Comparison of ENCODE assay signal across 8 mouse cellular contexts in genomic region chr2:30495000-30495908, GRCm38 (mm10). TPM values are rescaled to one million over a fixed set of nuclear protein-coding genes. Genes with fewer than 3 reads are reported as not detected.
DNase-seq lines count a peak whose midpoint lies in the region; ATAC-seq lines count a peak whose summit lies in the region.

No protein-coding gene starts in this region.

- peak overlapping the region; percentile 56 for H3K4me2 ChIP-seq in heart, embryonic 11.5 days
- H3K4me2 ChIP-seq in embryonic facial prominence, embryonic 11.5 days (ENCODE audit: low read depth, low read length): no peak overlapping the region; the same call in 1 of the 2 replicates
- no peak overlapping the region; the same call in 1 of the 2 replicates for H3K4me2 ChIP-seq in hindbrain, embryonic 14.5 days (replicated peaks)

- ATAC-seq in heart, embryonic 11.5 days (replicated peaks; ENCODE audit: insufficient number of reproducible peaks, low FRiP score, low TSS enrichment): no peak
- ATAC-seq in embryonic facial prominence, embryonic 11.5 days (replicated peaks; ENCODE audit: insufficient number of reproducible peaks, low FRiP score, low TSS enrichment, low read depth): peak; percentile 52
- ATAC-seq in hindbrain, embryonic 14.5 days (ENCODE audit: low FRiP score): peak; percentile 46; the same call in 1 of the 2 replicates

- 77% methylated on average over 8 of the region's 8 CpGs for WGBS in heart, embryonic 11.5 days (ENCODE audit: insufficient replicate concordance)
- WGBS in embryonic facial prominence, embryonic 11.5 days: 77% methylated on average over 8 of the region's 8 CpGs
- 77% methylated on average over 8 of the region's 8 CpGs for WGBS in hindbrain, embryonic 14.5 days
- 78% methylated on average over 8 of the region's 8 CpGs for WGBS in midbrain, embryonic 10.5 days

- peaks cover 6% of the 10 kb centered on the region; the same call in 1 of the 2 replicates for H3K4me1 ChIP-seq in heart, embryonic 11.5 days (ENCODE audit: control insufficient read depth, insufficient read depth, low read length)
- H3K4me1 ChIP-seq in embryonic facial prominence, embryonic 11.5 days (ENCODE audit: control insufficient read depth, insufficient read depth, low read length): no peaks in the 10 kb centered on the region
- H3K4me1 ChIP-seq in hindbrain, embryonic 14.5 days (replicated peaks; ENCODE audit: control insufficient read depth, insufficient read depth, low read length): peaks cover 6% of the 10 kb centered on the region; the same call in 1 of the 2 replicates
- H3K4me1 ChIP-seq in midbrain, embryonic 10.5 days: peaks cover 13% of the 10 kb centered on the region

- H3K4me3 ChIP-seq in heart, embryonic 11.5 days (ENCODE audit: low read depth, low read length): peak overlapping the region; percentile 18; the same call in 1 of the 2 replicates
- no peak overlapping the region; the same call in 1 of the 2 replicates for H3K4me3 ChIP-seq in embryonic facial prominence, embryonic 11.5 days (ENCODE audit: low read depth, low read length)
- H3K4me3 ChIP-seq in hindbrain, embryonic 14.5 days (replicated peaks; ENCODE audit: low read length): no peak overlapping the region; the same call in 1 of the 2 replicates
- peak overlapping the region; percentile 51 for H3K4me3 ChIP-seq in midbrain, embryonic 10.5 days

- H3K27me3 ChIP-seq in heart, embryonic 11.5 days (ENCODE audit: control insufficient read depth, insufficient read depth, low read length): no peaks in the 10 kb centered on the region
- no peaks in the 10 kb centered on the region for H3K27me3 ChIP-seq in embryonic facial prominence, embryonic 11.5 days (ENCODE audit: control insufficient read depth, insufficient read depth, low read length)
- H3K27me3 ChIP-seq in hindbrain, embryonic 14.5 days (ENCODE audit: control insufficient read depth, insufficient read depth, low read length): no peaks in the 10 kb centered on the region
- no peaks in the 10 kb centered on the region for H3K27me3 ChIP-seq in midbrain, embryonic 10.5 days (ENCODE audit: low read depth, poor library complexity, severe bottlenecking)

- no peaks in the 10 kb centered on the region; the same call in 1 of the 2 replicates for H3K9me3 ChIP-seq in heart, embryonic 11.5 days (replicated peaks; ENCODE audit: control insufficient read depth, low read length)
- H3K9me3 ChIP-seq in embryonic facial prominence, embryonic 11.5 days (replicated peaks; ENCODE audit: control insufficient read depth, low read length): no peaks in the 10 kb centered on the region
- no peaks in the 10 kb centered on the region for H3K9me3 ChIP-seq in hindbrain, embryonic 14.5 days (ENCODE audit: control insufficient read depth, low read length)
- H3K9me3 ChIP-seq in midbrain, embryonic 10.5 days (replicated peaks): peaks cover 5% of the 10 kb centered on the region; the same call in 1 of the 2 replicates

- no peak overlapping the region for H3K27ac ChIP-seq in heart, embryonic 11.5 days (ENCODE audit: low read depth, low read length)
- no peak overlapping the region for H3K27ac ChIP-seq in embryonic facial prominence, embryonic 11.5 days (replicated peaks; ENCODE audit: low read depth, low read length)
- no peak overlapping the region for H3K27ac ChIP-seq in hindbrain, embryonic 14.5 days
- H3K27ac ChIP-seq in midbrain, embryonic 10.5 days (replicated peaks): peak overlapping the region; percentile 85

- H3K9ac ChIP-seq in heart, embryonic 11.5 days (ENCODE audit: low read depth, low read length): no peak overlapping the region
- no peak overlapping the region for H3K9ac ChIP-seq in embryonic facial prominence, embryonic 11.5 days (replicated peaks; ENCODE audit: low read length)
- no peak overlapping the region for H3K9ac ChIP-seq in hindbrain, embryonic 14.5 days

- no peak for DNase-seq in heart, postnatal 4 days
- DNase-seq in embryonic facial prominence, embryonic 11.5 days (ENCODE audit: low spot score): no peak
- no peak for DNase-seq in hindbrain, embryonic 14.5 days (ENCODE audit: low spot score)
- no peak for DNase-seq in midbrain, embryonic 10.5 days (ENCODE audit: low spot score)
- DNase-seq in right cerebral cortex, adult 2 months (ENCODE audit: low spot score in 2 of 2): no peak
- no peak for DNase-seq in embryo, embryonic 10 days (ENCODE audit: low spot score)
- DNase-seq in cerebellum, postnatal 4 days (ENCODE audit: low spot score in 2 of 2): no peak

- H3K36me3 ChIP-seq in heart, embryonic 11.5 days (ENCODE audit: control insufficient read depth, insufficient read depth, low read length): no peaks in the 10 kb centered on the region
- H3K36me3 ChIP-seq in embryonic facial prominence, embryonic 11.5 days (replicated peaks; ENCODE audit: control insufficient read depth, insufficient read depth, low read depth, low read length): no peaks in the 10 kb centered on the region
- H3K36me3 ChIP-seq in hindbrain, embryonic 14.5 days (replicated peaks; ENCODE audit: control insufficient read depth, insufficient read depth): no peaks in the 10 kb centered on the region
- H3K36me3 ChIP-seq in midbrain, embryonic 10.5 days: no peaks in the 10 kb centered on the region

RNA-seq across cellular contexts. Expression of gene Ier5l, which starts 21.2 kb away (rescaled TPM):
- 2.4 TPM in 2 replicates for polyA plus RNA-seq in heart, embryonic 11.5 days (2014; fragmentation: Nextera tagmentation; extraction: Ambion mirVana)
- total RNA-seq in heart, postnatal 4 days (2021): 10 to 100 TPM; 10.7 to 12.1 TPM
- polyA plus RNA-seq in embryonic facial prominence, embryonic 11.5 days (2014; fragmentation: Nextera tagmentation; extraction: Ambion mirVana): 6.6 and 12.6 TPM in 2 replicates
- 2.4 and 2.7 TPM in 2 replicates for polyA plus RNA-seq in hindbrain, embryonic 14.5 days (2014; fragmentation: Nextera tagmentation; extraction: Ambion mirVana)
- 2.0 and 2.3 TPM in 2 replicates for polyA plus RNA-seq in midbrain, embryonic 10.5 days (2016; fragmentation: Nextera tagmentation; extraction: Ambion mirVana)

Comparison
In these comparisons a context has a peak if more than half of its experiments do, and no peak if none do; other contexts are left out.
1. H3K4me3 ChIP-seq: peak in heart, embryonic 11.5 days (single experiment) and midbrain, embryonic 10.5 days (single experiment); none in embryonic facial prominence, embryonic 11.5 days (single experiment) and hindbrain, embryonic 14.5 days (single experiment).